Mouse (Mus musculus) left cerebral cortex, postnatal 4 days (tissue): ENCODE results near the gene Ap1s3. TPM values are rescaled to one million over a fixed set of nuclear protein-coding genes. Genes with fewer than 3 reads are reported as not detected.
A peak's percentile ranks its signal among the peaks of the same experiment; 100 is the strongest.
"Not testable (repeated sequence)": the region's sequence is repeated elsewhere in the genome, so short reads cannot be mapped to it uniquely, and the experiment has no call there.

Source experiments
- DNase-seq: peaks from one replicate; pipeline ENCODE4 v3.0.0-alpha.2; 2022
- intact Hi-C: fragments of 180-260 bp; cut with DNase I; formaldehyde crosslinking; loops from one replicate; pipeline ENCODE4 v1.15.1; 2025
- total RNA-seq, 2 experiments: library from RNA; stranded (reverse); gene quantifications; 2 replicates each; pipeline ENCODE4 v1.2.3; 2021

The Ap1s3 gene
- total RNA-seq, 2 experiments from 2014 or later = 1.6 to 2.8 TPM

DNA sequence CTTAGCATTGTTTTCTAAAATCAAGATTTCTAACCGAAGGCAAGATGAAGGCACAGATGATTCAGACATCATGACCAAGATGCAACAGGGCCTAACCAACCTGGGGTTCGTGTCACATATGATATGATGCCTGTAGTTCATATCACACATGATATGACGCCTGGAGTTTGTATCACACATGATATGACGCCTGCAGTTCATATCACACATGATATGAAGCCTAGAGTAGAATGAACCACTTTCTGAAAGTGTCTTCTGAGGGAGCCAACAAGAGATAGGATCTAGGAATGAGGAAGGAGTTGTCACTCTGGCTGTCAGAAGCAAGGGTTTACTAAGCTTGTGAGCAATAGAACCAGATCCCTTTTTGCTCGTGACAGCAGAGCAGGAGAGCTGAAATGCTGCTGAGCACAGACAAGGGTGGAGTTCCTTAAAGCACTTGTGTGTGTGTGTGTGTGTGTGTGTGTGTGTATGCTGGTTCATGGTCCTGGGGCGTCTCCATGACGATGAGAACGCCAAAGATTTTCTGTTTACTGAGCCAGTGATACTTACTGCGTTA is 2.3 kb downstream of the Ap1s3 start:
- intact Hi-C loops = no loop called here
- no peak for DNase-seq

DNA sequence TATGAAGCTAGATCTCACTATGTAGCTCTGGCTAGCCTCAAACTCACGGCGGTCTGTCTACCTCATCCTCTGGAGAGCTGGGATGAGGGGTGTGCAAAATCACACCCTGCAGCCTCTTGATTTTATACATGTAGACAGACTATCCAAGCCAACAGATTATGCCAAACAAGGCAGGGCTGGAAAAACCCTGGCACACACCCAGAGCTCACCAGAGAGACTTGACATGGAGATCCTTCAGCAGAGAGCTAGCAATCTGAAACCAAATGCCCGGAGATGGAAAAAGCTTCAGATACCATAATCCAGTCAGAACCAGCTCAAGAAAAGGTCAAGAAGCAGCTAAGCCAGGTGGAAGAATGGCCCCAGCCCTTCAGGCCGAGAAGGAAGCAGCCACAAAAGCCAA is 6.9 kb downstream of the Ap1s3 start:
- peak; percentile 34 for DNase-seq

DNA sequence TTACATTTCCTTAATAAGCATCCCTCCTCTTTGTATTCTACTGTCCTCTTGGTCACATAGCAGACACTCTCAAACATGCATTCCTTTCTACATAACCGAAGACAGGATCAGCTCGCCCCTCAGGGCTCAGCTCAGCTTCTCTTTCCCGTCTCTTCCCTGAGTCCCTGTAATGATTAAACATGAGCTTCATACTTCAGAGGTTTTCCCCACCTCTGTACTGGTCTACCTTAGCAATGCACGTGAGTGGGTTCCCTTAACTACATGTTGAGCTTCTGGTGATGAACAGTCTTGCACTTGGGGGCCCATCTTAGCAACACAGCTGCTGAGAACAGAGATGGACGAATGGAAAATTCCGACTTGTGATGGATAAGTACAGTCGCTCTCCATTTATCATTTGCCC is 12.2 kb downstream of the Ap1s3 start:
- intact Hi-C loops = no loop called here
- no peak for DNase-seq

More for the DNA sequence above, 6.9 kb downstream of the Ap1s3 start:
- intact Hi-C loops = no loop called here

DNA sequence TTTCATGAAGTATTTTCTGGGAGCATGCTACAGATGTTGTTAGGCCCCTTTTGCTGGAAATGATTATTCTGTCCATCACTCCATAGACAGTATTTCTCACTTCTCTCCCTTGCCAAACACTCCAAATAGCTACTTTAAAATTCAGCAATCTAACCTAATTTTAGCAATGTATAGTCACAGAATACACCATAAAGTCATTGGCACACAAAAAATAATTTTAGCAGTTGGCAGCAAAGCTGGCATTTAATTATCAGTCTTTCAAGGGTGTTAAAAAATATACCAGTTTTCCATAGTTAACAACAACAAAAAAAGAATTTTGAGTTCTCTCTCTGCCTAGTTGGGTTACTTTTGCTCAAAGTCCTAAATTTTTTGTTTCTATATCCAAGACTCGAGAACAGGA is 14.4 kb downstream of the Ap1s3 start:
- intact Hi-C loops = no loop called here
- DNase-seq = no peak

DNA sequence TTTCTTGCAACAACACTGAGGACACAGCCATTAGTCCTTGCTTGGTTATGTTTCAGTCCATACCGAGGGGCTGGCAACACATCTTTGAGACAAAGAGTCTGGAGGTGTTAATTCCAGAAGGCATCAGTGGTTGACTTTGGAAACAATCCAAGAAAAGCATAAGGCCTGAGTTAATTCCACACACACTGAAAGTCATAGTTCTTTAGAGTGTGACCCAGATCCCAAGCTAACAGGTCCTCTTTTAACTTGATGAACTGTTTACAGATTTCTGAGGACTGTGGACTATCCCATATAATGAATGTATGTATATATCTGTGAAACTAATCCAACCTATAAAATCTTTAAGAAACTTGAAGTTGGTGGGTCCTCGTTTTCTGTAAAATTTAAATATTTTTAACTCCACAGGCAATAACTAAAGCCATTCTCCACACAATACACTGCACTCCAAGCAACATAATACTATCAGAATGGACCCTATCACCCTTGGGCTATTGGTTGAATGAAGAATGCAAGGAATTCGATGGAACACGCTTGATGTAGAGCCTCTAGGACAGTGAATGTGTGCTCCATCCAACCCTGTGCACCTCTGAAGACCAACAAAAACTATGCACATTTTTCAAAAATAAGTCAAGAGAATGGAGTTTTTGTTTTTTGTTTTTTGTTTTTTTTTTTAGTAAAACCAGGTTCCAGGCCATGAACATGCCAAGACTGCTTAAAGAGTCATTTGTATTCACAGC is 15.8 kb downstream of the Ap1s3 start:
- intact Hi-C loops = no loop called here
- DNase-seq = no peak

DNA sequence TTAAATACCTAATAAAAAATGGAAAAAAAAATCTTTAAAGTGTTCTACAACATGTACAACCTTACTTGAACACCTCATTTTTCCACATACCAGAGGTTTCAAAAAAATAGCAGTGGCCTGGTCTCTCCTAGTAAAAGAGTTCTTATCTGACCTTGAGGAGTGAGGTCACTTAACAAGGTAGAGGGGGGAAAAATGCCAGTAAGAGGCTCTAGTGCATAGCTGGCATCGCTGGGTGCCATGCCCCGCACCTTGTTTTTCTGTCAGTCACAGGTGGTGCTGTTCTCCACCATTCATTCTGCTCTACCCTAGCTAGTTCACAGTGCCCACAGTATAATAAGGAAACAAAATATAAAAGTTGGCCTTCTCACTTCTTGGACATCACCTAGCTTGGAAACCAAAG is 16.8 kb downstream of the Ap1s3 start:
- no peak for DNase-seq
- intact Hi-C loops = no loop called here

DNA sequence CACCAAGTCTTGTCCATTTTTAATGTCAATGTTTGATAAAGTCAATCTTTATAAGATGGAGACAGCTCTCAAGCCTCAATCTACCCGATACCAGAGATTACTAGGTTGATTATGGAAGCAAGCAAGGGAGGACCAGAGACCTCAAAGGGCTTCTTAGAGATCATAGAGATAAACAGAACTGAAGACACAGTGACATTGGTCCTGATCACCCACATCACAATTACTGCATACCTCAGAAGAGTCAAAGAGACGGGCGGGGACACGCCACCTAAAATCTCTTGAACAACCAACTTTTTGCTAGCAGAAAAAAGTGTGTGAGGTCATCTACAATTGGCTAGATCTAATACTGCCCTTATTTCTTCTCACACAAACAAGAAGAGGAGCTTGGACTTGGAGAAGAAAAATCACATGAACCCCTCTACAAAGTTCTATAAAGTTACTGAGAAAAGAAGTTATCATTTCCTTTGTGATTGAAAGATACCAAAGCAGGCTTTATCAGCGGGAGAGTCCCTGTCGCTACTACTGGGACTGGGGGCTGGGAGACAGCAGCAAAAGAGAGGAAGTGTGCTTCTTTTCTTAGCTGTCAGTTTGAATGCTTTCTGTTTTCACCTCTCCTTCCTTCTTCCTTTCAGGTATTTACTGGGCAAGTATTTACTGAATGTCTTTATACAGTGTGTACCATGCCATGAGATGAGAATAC is 28.2 kb downstream of the Ap1s3 start:
- intact Hi-C loops = loop anchor here (10.0 kb wide), 1 partner anchor 1109 kb away; no protein-coding TSS in a partner anchor
- no peak for DNase-seq

DNA sequence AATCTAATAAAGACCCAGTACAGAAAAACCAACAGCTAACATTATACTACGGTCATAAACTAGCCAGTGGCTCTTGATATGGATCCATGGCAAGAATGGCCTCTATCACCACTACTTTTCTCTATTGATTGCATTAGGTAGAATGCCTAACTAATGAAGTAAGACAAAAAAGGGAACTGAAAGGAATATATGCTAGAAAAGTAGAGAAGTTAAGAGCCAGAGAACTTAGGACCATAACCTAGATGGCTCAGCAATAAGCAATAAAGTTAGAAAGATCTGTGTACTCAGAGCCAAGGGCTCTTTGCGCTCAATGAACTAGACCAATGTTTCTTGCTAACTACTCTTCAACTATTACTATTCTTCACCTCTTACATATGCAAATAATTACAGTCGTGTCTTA is 29.1 kb downstream of the Ap1s3 start:
- intact Hi-C loops = loop anchor here (10.0 kb wide), 1 partner anchor 1108 kb away; no protein-coding TSS in a partner anchor
- no peak for DNase-seq

DNA sequence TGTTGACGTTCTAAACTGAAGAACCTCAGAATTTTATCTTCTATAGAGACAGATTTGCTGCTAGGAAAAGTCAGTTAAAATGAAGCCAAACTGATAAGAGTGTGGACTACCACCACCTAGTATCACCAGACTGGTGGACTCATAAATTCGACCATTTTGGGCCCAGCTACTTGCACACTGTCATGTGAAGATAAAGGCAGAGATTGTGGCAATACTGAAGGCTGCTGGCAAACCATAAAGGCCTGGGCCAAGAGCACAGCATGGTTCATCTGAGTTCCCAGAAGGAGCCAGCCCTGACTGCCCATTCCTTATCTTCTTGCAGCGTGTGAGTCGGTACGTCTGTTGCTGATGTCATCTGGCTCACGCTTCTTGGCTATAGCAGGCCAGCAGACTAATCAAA is 30.4 kb downstream of the Ap1s3 start:
- no peak for DNase-seq
- intact Hi-C loops = loop anchor here (2.0 to 10.0 kb wide), 2 partner anchors 917 to 1107 kb away; no protein-coding TSS in a partner anchor

DNA sequence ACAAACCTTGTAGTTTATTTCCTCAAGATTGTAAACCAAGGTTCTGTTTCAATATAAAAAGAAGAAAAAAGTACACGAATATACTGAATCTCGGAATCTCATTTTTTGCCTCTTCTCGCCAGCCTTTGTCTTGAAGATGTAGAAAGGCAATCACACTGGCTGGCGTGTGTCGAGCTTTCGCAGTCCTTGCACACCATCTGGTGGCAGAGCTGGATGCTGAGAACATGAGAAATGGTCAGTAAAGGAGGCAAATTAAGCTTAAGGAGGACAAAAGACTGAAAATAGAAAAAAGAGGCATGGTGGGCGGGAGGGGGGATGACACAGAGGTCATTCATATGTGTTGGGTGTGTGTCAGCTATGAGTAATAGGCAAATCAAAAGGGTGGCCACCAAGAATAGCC is 31.6 kb downstream of the Ap1s3 start:
- DNase-seq = peak; percentile 75
- intact Hi-C loops = loop anchor here (2.0 to 10.0 kb wide), 2 partner anchors 915 to 1105 kb away; no protein-coding TSS in a partner anchor

DNA sequence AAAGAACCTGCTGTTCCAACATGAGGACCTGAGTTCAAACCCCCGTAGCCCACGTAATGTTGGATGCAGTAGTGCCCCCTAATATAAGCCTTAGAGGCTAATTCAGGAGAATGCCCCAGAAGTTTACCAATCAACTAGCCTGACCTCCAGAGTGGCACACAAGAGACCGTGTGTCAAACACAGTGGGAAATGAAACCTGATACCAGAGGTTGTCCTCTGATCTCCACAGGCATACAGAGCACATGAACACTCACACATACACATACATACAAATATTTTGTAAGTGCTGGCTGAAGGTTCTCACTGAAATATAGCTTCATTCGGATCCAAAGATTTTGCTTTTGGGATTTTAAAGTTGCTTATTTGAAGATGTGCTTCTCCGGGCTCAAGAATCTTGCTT is 32.1 kb downstream of the Ap1s3 start:
- intact Hi-C loops = loop anchor here (2.0 to 10.0 kb wide), 3 partner anchors 185 to 1105 kb away; no protein-coding TSS in a partner anchor
- no peak for DNase-seq

DNA sequence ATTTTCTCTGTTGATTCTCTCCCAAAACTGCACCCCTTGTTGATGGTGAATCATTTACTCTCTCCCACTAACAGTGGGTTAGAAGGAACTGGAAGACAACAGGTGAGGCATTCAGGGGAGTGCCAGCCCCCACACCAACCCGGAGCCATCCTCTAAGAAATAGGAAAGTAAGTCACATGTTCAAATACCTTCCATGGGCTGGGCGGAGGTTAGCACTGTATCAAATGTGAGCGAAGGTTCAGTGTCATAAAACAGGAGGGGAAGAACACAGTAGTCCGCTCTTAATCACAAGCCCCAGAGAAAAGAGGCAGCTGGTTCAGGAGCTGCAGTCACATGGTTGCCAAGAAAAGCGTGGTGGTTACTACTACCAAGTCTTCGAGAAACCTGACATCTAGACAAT is 32.7 kb downstream of the Ap1s3 start:
- DNase-seq = no peak
- intact Hi-C loops = loop anchor here (10.0 kb wide), 1 partner anchor 184 kb away; no protein-coding TSS in a partner anchor

DNA sequence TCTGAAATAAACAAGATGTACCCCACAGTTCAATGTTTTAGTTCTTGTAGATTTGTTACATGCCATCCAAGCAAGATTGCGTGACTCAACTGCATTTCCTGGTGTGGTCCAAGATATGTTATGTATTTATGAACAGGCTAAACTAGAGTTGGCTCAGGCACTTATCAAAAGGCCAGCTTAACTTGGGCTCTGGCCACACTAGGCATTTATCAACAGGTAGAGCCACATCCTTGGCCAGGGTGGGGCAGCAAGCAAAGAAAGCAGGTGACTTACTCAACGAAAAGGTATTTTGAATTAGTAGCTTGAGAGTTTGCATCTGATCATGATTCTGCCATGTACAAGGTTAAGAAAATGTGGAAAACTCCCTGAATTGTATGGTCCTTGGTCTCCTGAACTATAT is 34.0 kb downstream of the Ap1s3 start:
- intact Hi-C loops = loop anchor here (10.0 kb wide), 1 partner anchor 183 kb away; no protein-coding TSS in a partner anchor
- DNase-seq = no peak

DNA sequence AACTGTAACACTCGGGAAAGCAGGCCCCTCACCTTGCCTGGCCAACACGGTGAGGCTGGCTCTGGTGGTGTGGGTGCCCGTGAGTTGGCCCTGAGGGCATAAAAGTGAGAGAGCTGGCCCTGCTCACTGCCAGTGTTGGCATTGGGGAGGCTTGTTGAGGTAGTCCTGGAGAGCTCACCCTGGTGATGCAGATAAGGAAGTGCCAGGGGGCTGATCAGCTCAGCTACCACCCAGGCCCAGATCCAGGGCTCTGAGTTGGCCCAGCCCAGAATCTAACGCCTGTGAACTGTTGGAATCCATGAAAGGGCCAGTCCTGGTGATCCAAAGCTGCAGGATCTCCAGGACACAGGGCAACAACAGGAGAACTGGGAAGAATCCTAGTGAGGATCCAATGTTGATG is 40.3 kb downstream of the Ap1s3 start:
- DNase-seq = no peak
- intact Hi-C loops = loop anchor here (10.0 kb wide), 1 partner anchor 177 kb away; no protein-coding TSS in a partner anchor

DNA sequence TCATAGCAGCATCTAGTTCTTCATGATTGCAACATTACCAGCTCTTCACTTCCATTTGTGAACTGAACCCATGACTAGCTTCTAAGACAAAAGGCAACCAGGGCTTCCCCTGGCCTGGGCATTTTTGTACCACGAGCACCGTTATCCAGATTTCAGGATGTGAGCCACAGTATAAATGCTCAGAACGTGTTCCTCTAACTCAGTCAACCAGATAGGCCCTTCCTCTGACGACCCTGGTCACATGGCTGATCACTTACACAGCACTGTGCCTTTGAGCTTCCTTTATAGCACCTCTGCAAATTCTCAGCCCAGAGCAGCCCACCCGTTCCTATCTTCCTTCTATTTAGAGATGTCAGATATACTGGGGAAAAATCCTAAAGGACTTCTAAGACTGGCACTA is 42.0 kb downstream of the Ap1s3 start:
- intact Hi-C loops = loop anchor here (10.0 kb wide), 1 partner anchor 175 kb away; no protein-coding TSS in a partner anchor
- no peak for DNase-seq

DNA sequence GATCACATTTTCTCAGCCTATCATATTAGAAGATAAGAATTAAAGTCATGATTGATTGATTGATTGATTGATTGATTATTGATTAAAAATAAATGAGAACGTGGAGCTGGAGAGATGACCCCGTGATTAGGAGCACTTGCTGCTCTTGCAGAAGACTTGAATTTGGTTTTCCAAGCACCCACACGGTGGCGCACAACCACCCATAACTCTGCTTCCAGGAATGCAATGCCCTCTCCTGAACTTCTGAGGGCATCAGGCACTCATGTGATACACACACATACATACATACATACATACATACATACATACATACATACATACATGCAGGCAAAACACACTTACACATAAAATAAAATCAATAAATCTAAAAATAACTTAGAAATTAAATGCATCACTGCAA is 45.6 kb downstream of the Ap1s3 start:
- peak; percentile 6 for DNase-seq
- intact Hi-C loops = no loop called here

DNA sequence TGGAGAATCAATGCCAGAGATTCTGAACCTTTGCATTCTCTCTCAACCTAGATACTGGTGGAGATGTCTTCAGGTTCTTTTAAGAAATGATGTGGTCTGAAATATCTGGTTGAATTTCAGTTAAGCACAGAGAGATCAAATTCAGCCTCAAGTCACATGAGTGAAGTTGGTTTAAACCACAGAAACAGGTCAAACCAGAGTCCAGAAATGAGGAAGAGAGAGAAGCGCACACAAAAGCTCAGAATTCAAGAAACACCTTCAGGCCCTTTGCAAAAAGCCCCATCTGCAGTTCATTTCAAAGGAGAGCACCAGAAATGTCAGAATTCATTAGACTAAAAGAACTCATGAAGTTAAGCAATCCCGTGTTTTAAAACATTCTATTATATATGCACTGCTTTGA is 52.3 kb downstream of the Ap1s3 start:
- DNase-seq = no peak
- intact Hi-C loops = no loop called here

DNA sequence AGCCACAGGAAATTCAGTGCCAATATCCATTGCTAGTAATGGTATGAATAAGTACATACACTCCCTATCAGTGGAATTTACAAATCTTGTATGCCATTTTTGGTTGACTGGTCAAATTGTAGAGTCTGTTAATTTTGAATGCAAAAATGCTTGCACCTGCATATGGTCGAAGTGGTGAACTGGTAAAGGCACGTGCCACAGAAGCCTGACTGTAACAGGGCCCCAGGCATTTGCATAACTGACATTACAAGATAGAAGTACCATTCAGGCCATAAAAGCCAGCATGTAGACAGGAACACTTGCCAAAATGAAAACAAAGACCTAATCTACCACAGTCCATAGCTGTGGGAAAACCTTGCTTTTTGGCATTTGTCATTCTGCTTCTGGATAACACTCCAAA is 55.3 kb downstream of the Ap1s3 start:
- intact Hi-C loops = no loop called here
- no peak for DNase-seq

DNA sequence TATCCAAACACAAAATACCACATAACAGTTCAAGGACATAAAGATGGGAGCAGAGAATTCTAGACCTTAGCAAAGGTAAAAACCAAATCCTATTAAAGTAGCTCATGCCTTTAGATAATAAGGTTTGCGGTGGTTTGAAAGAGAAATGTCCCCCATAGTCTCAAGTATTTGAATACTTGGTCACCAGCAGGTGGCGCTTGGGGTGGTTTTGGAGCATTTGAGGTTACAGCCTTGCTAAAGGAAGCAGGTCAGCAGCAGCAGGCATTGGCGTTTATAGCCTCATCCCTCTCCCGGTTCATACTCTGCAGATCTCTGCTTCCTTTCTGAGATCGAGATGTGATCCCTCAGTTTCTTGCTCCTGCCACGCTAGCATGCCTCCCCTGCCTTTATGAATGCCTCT is 57.3 kb downstream of the Ap1s3 start:
- no peak for DNase-seq
- intact Hi-C loops = no loop called here

DNA sequence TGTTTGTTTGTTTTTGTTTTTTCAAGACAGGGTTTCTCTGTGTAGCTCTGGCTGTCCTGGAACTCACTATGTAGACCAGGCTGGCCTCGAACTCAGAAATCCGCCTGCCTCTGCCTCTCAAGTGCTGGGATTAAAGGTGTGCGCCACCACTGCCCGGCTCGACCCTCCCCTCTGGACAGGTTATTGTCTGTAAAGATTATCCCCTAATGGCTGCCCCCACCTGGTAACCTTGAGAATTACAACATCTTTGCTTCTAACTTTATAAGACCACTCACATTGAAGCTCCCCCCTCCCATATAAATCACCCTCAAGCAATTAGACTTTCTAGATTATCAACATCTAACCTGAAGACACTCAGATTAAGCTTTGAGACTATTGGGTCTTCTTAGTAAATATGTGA is 60.5 kb downstream of the Ap1s3 start:
- DNase-seq, intact Hi-C loops: not testable (repeated sequence)

DNA sequence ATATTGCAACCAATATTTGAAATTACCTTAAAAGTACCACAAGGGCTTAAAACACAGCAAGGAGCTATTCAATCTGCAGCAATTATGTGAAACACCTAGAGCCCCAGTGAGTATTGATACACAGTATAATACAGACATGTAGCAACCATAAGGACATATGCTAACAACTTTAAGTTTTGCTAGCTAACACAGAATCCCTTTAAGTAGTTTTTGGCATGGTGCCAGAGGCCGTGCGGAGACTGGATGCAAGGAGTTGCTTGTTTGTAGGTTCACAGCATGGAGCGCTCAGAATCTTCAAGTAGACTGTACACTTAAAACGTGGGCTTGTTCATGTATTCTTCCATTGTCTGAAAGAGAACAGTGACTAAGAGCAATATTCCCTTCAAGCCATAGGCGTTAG is 62.9 kb downstream of the Ap1s3 start:
- intact Hi-C loops = not testable (repeated sequence)
- peak; percentile 4 for DNase-seq
